Mouse (Mus musculus) heart, embryonic 12.5 days (tissue): ENCODE measurements around the gene Olfr30. TPM values are rescaled to one million over a fixed set of nuclear protein-coding genes. Genes with fewer than 3 reads are reported as not detected.

Source experiments
- ATAC-seq: fragments of 200-750 bp; cut with Nextera tagmentation; 2 replicates; pipeline ENCODE4 v1.8.0; 2017; ENCODE audit warnings: moderate TSS enrichment, moderate library complexity; ENCODE audit not compliant: insufficient number of reproducible peaks, low FRiP score
- H3K27ac ChIP-seq: fragments of 300-500 bp; sonication (generic); 2 replicates; pipeline ENCODE4 v1.5.1; 2016; ENCODE audit warnings: mild to moderate bottlenecking, moderate library complexity; ENCODE audit not compliant: poor library complexity, severe bottlenecking
- H3K27me3 ChIP-seq: fragments of 300-500 bp; sonication (generic); replicated peaks from 2 replicates; pipeline ENCODE4 v1.6.1; 2016; ENCODE audit warnings: mild to moderate bottlenecking, moderate library complexity
- H3K36me3 ChIP-seq: fragments of 300-500 bp; sonication (generic); 2 replicates; pipeline ENCODE4 v1.6.1; 2016; ENCODE audit warnings: mild to moderate bottlenecking, moderate library complexity
- H3K4me1 ChIP-seq: fragments of 300-500 bp; sonication (generic); replicated peaks from 2 replicates; pipeline ENCODE4 v1.6.1; 2016; ENCODE audit warnings: mild to moderate bottlenecking
- H3K4me2 ChIP-seq: fragments of 300-500 bp; sonication (generic); 2 replicates; pipeline ENCODE4 v1.6.1; 2016; ENCODE audit warnings: mild to moderate bottlenecking, moderate library complexity
- H3K4me3 ChIP-seq: fragments of 300-500 bp; sonication (generic); 2 replicates; pipeline ENCODE4 v1.5.1; 2016; ENCODE audit warnings: mild to moderate bottlenecking
- H3K9ac ChIP-seq: fragments of 300-500 bp; sonication (generic); 2 replicates; pipeline ENCODE4 v1.6.1; 2016; ENCODE audit warnings: mild to moderate bottlenecking, moderate library complexity
- H3K9me3 ChIP-seq: fragments of 300-500 bp; sonication (generic); replicated peaks from 2 replicates; pipeline ENCODE4 v1.6.1; 2016; ENCODE audit warnings: mild to moderate bottlenecking, moderate library complexity
- WGBS: fragments of 180-500 bp; shearing (Covaris S2); methylation state at CpG from one replicate; pipeline ENCODE4 v1.1.7; 2016; 5-methylcytosine and 5-hydroxymethylcytosine counted together
- polyA plus RNA-seq: library from polyadenylated mRNA; unstranded; fragments of >200 nt; fragmentation: Nextera tagmentation; extraction: Ambion mirVana; gene quantifications from 2 replicates; pipeline ENCODE4 v1.2.1, GENCODE M21; 2016

The Olfr30 gene
- polyA plus RNA-seq, 1 experiment from 2014 or later, result not detected

- no peak overlapping the region for H3K27ac ChIP-seq
- no peak overlapping the region for H3K4me2 ChIP-seq
- no peaks in the 10 kb centered on the region for H3K4me1 ChIP-seq
- H3K9me3 ChIP-seq, result no peaks in the 10 kb centered on the region
- no peak overlapping the region for H3K9ac ChIP-seq
- WGBS, result 67% methylated on average over 3 of the region's 3 CpGs
- H3K27me3 ChIP-seq, result no peaks in the 10 kb centered on the region
- no peak for ATAC-seq
- H3K36me3 ChIP-seq, result no peaks in the 10 kb centered on the region
- no peak overlapping the region for H3K4me3 ChIP-seq
These were observed 54.0 kb downstream of the Olfr30 start for GRCm38 (mm10) chr11:58408066-58408465.

Other genes with a start within 250 kb of the Olfr30 start
- gene 4930438A08Rik, start 187.5 kb downstream of the Olfr30 start, polyA plus RNA-seq, result not detected in 2 replicates
- gene Zfp692, start 155.2 kb downstream of the Olfr30 start, polyA plus RNA-seq, result 14.9 and 15.5 TPM in 2 replicates
- 32.4 and 33.6 TPM in 2 replicates for gene Zfp672, start 131.9 kb downstream of the Olfr30 start, polyA plus RNA-seq
- gene Sh3bp5l, start 131.5 kb downstream of the Olfr30 start, polyA plus RNA-seq, result 26.6 and 27.8 TPM in 2 replicates
- gene Lypd8, start 83.2 kb downstream of the Olfr30 start, polyA plus RNA-seq, result not detected in 2 replicates
- gene 1810065E05Rik, start 41.2 kb downstream of the Olfr30 start, polyA plus RNA-seq, result not detected in 2 replicates
- not detected in 2 replicates for gene Gm12253, start 29.7 kb downstream of the Olfr30 start, polyA plus RNA-seq
- gene Lypd9, start 9.3 kb downstream of the Olfr30 start, polyA plus RNA-seq, result not detected in 2 replicates
- not detected in 2 replicates for gene Olfr332, start 30.3 kb upstream of the Olfr30 start, polyA plus RNA-seq
- not detected in 2 replicates for gene Olfr331, start 40.3 kb upstream of the Olfr30 start, polyA plus RNA-seq
- not detected in 2 replicates for gene Olfr330, start 72.6 kb upstream of the Olfr30 start, polyA plus RNA-seq
- gene Olfr329-ps, start 84.2 kb upstream of the Olfr30 start, polyA plus RNA-seq, result not detected in 2 replicates
- not detected in 2 replicates for gene Olfr328, start 93.4 kb upstream of the Olfr30 start, polyA plus RNA-seq
- gene Olfr224, start 108.3 kb upstream of the Olfr30 start, polyA plus RNA-seq, result not detected in 2 replicates
- gene Olfr325, start 115.5 kb upstream of the Olfr30 start, polyA plus RNA-seq, result not detected in 2 replicates
- gene Olfr324, start 132.8 kb upstream of the Olfr30 start, polyA plus RNA-seq, result not detected in 2 replicates
- not detected in 2 replicates for gene 2210407C18Rik, start 153.8 kb upstream of the Olfr30 start, polyA plus RNA-seq
- gene Olfr323, start 168.2 kb upstream of the Olfr30 start, polyA plus RNA-seq, result not detected in 2 replicates
- gene Trim58, start 178.2 kb upstream of the Olfr30 start, polyA plus RNA-seq, result 1.5 and 2.0 TPM in 2 replicates
- gene Olfr322, start 196.5 kb upstream of the Olfr30 start, polyA plus RNA-seq, result not detected in 2 replicates
- gene Olfr320, start 218.8 kb upstream of the Olfr30 start, polyA plus RNA-seq, result not detected in 2 replicates
- gene Olfr319, start 236.9 kb upstream of the Olfr30 start, polyA plus RNA-seq, result not detected in 2 replicates